Mouse (Mus musculus): ENCODE results near the gene Inpp5b. TPM values are rescaled to one million over a fixed set of nuclear protein-coding genes. Genes with fewer than 3 reads are reported as not detected.

Gene Inpp5b
- polyA plus RNA-seq, 1 experiment from 2014 or later = 21.0 TPM

DNA sequence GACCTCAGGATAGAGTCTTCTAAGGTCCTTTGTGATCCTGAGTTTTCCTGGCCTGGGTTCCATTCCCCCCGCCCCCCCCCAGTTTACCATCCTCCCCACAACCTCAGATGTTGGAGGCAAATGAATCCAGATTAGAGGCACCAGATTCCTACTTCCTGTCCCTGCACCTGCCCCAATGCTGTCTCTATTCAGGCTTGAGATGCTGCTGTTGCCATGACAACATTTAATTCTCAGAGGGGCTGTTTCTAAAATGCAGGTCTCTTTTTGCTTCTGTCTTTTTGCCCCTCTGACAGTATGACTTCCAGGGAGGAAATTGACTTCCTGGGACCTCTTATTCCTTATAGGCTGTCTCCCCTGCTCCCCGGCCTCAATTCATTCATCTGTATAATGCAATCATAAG lies 4.7 kb upstream of the Inpp5b start:
- Histone ChIP-seq H3K9me3 (ENCODE audit: control insufficient read depth, low read length) (no peaks in the 10 kb centered on the region), H3K4me2 (replicated peaks) (no peak overlapping the region), H3K27me3 (ENCODE audit: control insufficient read depth, insufficient read depth, low read length) (no peaks in the 10 kb centered on the region), H3K4me3 (replicated peaks; ENCODE audit: low read length) (no peak overlapping the region), H3K27ac (no peak overlapping the region; the same call in 1 of the 2 replicates), H3K9ac (no peak overlapping the region), H3K4me1 (replicated peaks; ENCODE audit: control insufficient read depth, insufficient read depth, low read length) (0 out of 2 replicates have a peak, but pooled peaks cover 10% of the 10 kb centered on the region), H3K36me3 (replicated peaks; ENCODE audit: control insufficient read depth, insufficient read depth) (peaks cover 19% of the 10 kb centered on the region)
- WGBS = 70% methylated on average over 2 of the region's 2 CpGs
- ATAC-seq (ENCODE audit: low FRiP score) (no peak), DNase-seq (ENCODE audit: low spot score) (no peak)

DNA sequence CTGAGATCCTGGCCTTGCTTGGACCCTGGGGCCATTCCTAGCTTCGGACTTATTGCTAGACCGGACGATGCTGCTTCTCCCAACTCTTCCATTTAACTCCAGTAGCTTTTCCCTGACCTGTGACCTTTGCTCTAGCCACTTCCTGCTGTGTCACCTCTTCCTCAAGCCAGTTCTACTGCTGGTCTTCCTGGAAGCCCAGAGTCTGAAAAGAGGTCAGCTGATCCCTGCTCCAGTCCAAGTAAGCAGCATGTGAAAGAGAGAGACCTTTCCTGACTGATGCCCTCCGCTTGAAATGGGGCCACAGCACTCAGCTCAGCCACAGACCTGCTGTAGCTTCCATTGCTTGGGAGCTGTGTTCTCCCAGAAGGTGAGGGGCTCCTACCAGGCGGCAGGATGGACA lies 4.2 kb upstream of the Inpp5b start:
- DNase-seq (ENCODE audit: low spot score) (no peak), ATAC-seq (ENCODE audit: low FRiP score) (no peak)
- H3K36me3 ChIP-seq (replicated peaks; ENCODE audit: control insufficient read depth, insufficient read depth) = peaks cover 14% of the 10 kb centered on the region
- WGBS = 76% methylated on average over 5 of the region's 5 CpGs
- H3K4me3 ChIP-seq (replicated peaks; ENCODE audit: low read length) = no peak overlapping the region
- no peak overlapping the region for H3K4me2 ChIP-seq (replicated peaks)
- 0 out of 2 replicates have a peak, but pooled peaks cover 15% of the 10 kb centered on the region for H3K4me1 ChIP-seq (replicated peaks; ENCODE audit: control insufficient read depth, insufficient read depth, low read length)
- no peaks in the 10 kb centered on the region for H3K9me3 ChIP-seq (ENCODE audit: control insufficient read depth, low read length)
- H3K27ac ChIP-seq = no peak overlapping the region
- no peaks in the 10 kb centered on the region for H3K27me3 ChIP-seq (ENCODE audit: control insufficient read depth, insufficient read depth, low read length)
- no peak overlapping the region for H3K9ac ChIP-seq

- DNase-seq (ENCODE audit: low spot score) = no peak
- Histone ChIP-seq H3K27me3 (ENCODE audit: control insufficient read depth, insufficient read depth, low read length) (no peaks in the 10 kb centered on the region), H3K4me3 (replicated peaks; ENCODE audit: low read length) (no peak overlapping the region), H3K4me2 (replicated peaks) (no peak overlapping the region), H3K4me1 (replicated peaks; ENCODE audit: control insufficient read depth, insufficient read depth, low read length) (0 out of 2 replicates have a peak, but pooled peaks cover 16% of the 10 kb centered on the region), H3K27ac (no peak overlapping the region), H3K9ac (no peak overlapping the region), H3K36me3 (replicated peaks; ENCODE audit: control insufficient read depth, insufficient read depth) (peaks cover 8% of the 10 kb centered on the region), H3K9me3 (ENCODE audit: control insufficient read depth, low read length) (no peaks in the 10 kb centered on the region)
- WGBS = 69% methylated on average over 4 of the region's 4 CpGs
- ATAC-seq (ENCODE audit: low FRiP score) = no peak
These were observed 3.6 kb upstream of the Inpp5b start for GRCm38 (mm10) chr4:124738013-124738412.

- no peaks in the 10 kb centered on the region for H3K9me3 ChIP-seq (ENCODE audit: control insufficient read depth, low read length)
- no peaks in the 10 kb centered on the region for H3K27me3 ChIP-seq (ENCODE audit: control insufficient read depth, insufficient read depth, low read length)
- H3K9ac ChIP-seq = no peak overlapping the region
- H3K27ac ChIP-seq = no peak overlapping the region
- H3K36me3 ChIP-seq (replicated peaks; ENCODE audit: control insufficient read depth, insufficient read depth) = peaks cover under 1% of the 10 kb centered on the region; the same call in 1 of the 2 replicates
- ATAC-seq (ENCODE audit: low FRiP score) = no peak
- no peak for DNase-seq (ENCODE audit: low spot score)
- 0 out of 2 replicates have a peak, but pooled peaks cover 16% of the 10 kb centered on the region for H3K4me1 ChIP-seq (replicated peaks; ENCODE audit: control insufficient read depth, insufficient read depth, low read length)
- 52% methylated on average over 1 of the region's 1 CpGs for WGBS
- H3K4me3 ChIP-seq (replicated peaks; ENCODE audit: low read length) = no peak overlapping the region
- no peak overlapping the region for H3K4me2 ChIP-seq (replicated peaks)
These were observed 2.9 kb upstream of the Inpp5b start for GRCm38 (mm10) chr4:124738783-124739182.

DNA sequence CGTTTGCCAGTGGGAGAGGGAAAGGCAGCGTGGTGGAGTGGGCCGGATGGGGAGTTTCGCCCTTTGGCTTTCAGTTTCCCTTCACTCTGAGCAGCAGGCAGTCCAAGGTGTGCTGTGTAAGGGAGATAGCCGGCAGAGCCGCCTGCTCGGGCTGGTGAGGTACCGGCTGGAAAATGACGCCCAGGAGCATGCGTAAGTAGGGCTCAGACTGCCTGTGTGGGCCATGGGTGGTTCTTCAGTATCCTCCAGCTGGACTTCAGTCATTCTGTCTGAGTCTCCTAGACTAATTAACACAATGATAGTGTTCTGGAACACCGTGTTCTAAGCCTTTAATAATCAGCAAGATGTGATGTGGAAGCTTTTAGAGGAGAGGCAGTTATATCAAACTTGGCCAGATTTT lies 1.2 kb downstream of the Inpp5b start:
- 0 out of 2 replicates have a peak, but pooled peaks cover 11% of the 10 kb centered on the region for H3K4me1 ChIP-seq (replicated peaks; ENCODE audit: control insufficient read depth, insufficient read depth, low read length)
- no peaks in the 10 kb centered on the region for H3K9me3 ChIP-seq (ENCODE audit: control insufficient read depth, low read length)
- H3K4me2 ChIP-seq (replicated peaks) = peak overlapping the region; percentile 56; the same call in 1 of the 2 replicates
- H3K4me3 ChIP-seq (replicated peaks; ENCODE audit: low read length) = no peak overlapping the region
- no peak for ATAC-seq (ENCODE audit: low FRiP score)
- H3K9ac ChIP-seq = no peak overlapping the region
- H3K27ac ChIP-seq = no peak overlapping the region
- no peak for DNase-seq (ENCODE audit: low spot score)
- peaks cover 19% of the 10 kb centered on the region for H3K36me3 ChIP-seq (replicated peaks; ENCODE audit: control insufficient read depth, insufficient read depth)
- H3K27me3 ChIP-seq (ENCODE audit: control insufficient read depth, insufficient read depth, low read length) = no peaks in the 10 kb centered on the region
- WGBS = 92% methylated on average over 11 of the region's 11 CpGs

DNA sequence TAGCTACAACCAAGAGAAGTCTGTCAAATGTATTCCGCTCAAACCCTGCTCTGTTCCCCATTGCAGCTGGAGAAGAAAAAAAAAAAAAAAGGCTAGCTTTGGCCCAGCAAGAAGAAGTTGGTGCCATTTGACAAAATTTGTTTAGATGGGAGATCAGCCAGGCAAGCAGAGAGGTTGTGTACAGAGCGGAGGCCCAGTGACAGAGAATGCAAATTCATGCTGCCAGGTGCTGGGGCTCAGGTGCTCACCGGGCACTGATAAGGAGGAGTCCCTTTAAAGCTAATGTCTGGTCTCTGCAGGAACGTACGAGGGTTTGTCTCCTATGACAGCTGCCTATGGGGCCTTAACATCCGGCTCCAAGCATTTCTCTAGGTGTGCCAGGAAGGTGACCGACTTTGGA lies 4.9 kb downstream of the Inpp5b start:
- WGBS = 83% methylated on average over 7 of the region's 7 CpGs
- no peak overlapping the region for H3K9ac ChIP-seq
- no peak for DNase-seq (ENCODE audit: low spot score)
- H3K4me3 ChIP-seq (replicated peaks; ENCODE audit: low read length) = no peak overlapping the region
- peaks cover 26% of the 10 kb centered on the region for H3K36me3 ChIP-seq (replicated peaks; ENCODE audit: control insufficient read depth, insufficient read depth)
- peaks cover 7% of the 10 kb centered on the region; the same call in 1 of the 2 replicates for H3K4me1 ChIP-seq (replicated peaks; ENCODE audit: control insufficient read depth, insufficient read depth, low read length)
- no peaks in the 10 kb centered on the region for H3K27me3 ChIP-seq (ENCODE audit: control insufficient read depth, insufficient read depth, low read length)
- no peaks in the 10 kb centered on the region for H3K9me3 ChIP-seq (ENCODE audit: control insufficient read depth, low read length)
- H3K4me2 ChIP-seq (replicated peaks) = no peak overlapping the region
- no peak for ATAC-seq (ENCODE audit: low FRiP score)
- no peak overlapping the region for H3K27ac ChIP-seq

DNA sequence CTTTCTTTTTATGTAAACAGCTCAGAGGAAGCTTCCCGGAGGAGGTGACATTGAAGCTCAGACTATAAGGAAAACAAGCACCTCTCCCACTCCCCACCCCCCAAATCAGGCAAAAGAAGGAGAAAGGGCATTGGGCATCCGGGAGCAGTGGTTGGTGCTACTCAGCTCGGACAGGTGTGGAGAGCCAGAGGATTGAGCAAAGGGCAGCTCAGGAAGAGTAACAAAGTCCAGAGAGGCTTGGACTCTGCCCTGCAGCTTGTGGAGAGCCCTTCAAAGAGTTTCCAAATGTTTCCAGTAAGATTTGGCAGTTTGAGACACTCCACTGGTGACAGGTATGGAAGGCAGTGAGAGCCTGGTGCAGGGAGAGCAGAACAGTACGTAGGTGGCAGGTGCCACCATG lies 6.2 kb downstream of the Inpp5b start:
- peaks cover 26% of the 10 kb centered on the region for H3K36me3 ChIP-seq (replicated peaks; ENCODE audit: control insufficient read depth, insufficient read depth)
- no peaks in the 10 kb centered on the region for H3K9me3 ChIP-seq (ENCODE audit: control insufficient read depth, low read length)
- no peak for DNase-seq (ENCODE audit: low spot score)
- no peaks in the 10 kb centered on the region for H3K27me3 ChIP-seq (ENCODE audit: control insufficient read depth, insufficient read depth, low read length)
- no peak for ATAC-seq (ENCODE audit: low FRiP score)
- no peak overlapping the region for H3K4me2 ChIP-seq (replicated peaks)
- H3K9ac ChIP-seq = no peak overlapping the region
- H3K4me1 ChIP-seq (replicated peaks; ENCODE audit: control insufficient read depth, insufficient read depth, low read length) = peaks cover 10% of the 10 kb centered on the region
- no peak overlapping the region for H3K4me3 ChIP-seq (replicated peaks; ENCODE audit: low read length)
- WGBS = 58% methylated on average over 4 of the region's 4 CpGs
- H3K27ac ChIP-seq = no peak overlapping the region

GRCm38 (mm10) chr4:124751300-124752250 lies 9.9 kb downstream of the Inpp5b start:
- Histone ChIP-seq H3K9me3 (ENCODE audit: control insufficient read depth, low read length) (no peaks in the 10 kb centered on the region), H3K27ac (peak overlapping the region; percentile 5; the same call in 1 of the 2 replicates), H3K27me3 (ENCODE audit: control insufficient read depth, insufficient read depth, low read length) (no peaks in the 10 kb centered on the region), H3K9ac (peak overlapping the region; percentile 72), H3K4me2 (replicated peaks) (peak overlapping the region; percentile 98), H3K4me1 (replicated peaks; ENCODE audit: control insufficient read depth, insufficient read depth, low read length) (peaks cover 10% of the 10 kb centered on the region), H3K4me3 (replicated peaks; ENCODE audit: low read length) (peak overlapping the region; percentile 80), H3K36me3 (replicated peaks; ENCODE audit: control insufficient read depth, insufficient read depth) (peaks cover 14% of the 10 kb centered on the region)
- WGBS = under 1% methylated on average over 75 of the region's 75 CpGs
- ATAC-seq (ENCODE audit: low FRiP score) (peak; percentile 100), DNase-seq (ENCODE audit: low spot score) (peak; percentile 96)

- DNase-seq (ENCODE audit: low spot score) (no peak), ATAC-seq (ENCODE audit: low FRiP score) (no peak)
- Histone ChIP-seq H3K27me3 (ENCODE audit: control insufficient read depth, insufficient read depth, low read length) (no peaks in the 10 kb centered on the region), H3K27ac (no peak overlapping the region), H3K9ac (peak overlapping the region; percentile 72), H3K4me2 (replicated peaks) (peak overlapping the region; percentile 98), H3K4me3 (replicated peaks; ENCODE audit: low read length) (peak overlapping the region; percentile 80), H3K9me3 (ENCODE audit: control insufficient read depth, low read length) (no peaks in the 10 kb centered on the region), H3K36me3 (replicated peaks; ENCODE audit: control insufficient read depth, insufficient read depth) (peaks cover 9% of the 10 kb centered on the region), H3K4me1 (replicated peaks; ENCODE audit: control insufficient read depth, insufficient read depth, low read length) (peaks cover 10% of the 10 kb centered on the region)
- WGBS = 20% methylated on average over 15 of the region's 15 CpGs
These were observed 10.9 kb downstream of the Inpp5b start for GRCm38 (mm10) chr4:124752281-124753199.

All from hindbrain, embryonic 14.5 days (tissue).